8 mouse cellular contexts compared by ENCODE assay signal in the genomic region with DNA sequence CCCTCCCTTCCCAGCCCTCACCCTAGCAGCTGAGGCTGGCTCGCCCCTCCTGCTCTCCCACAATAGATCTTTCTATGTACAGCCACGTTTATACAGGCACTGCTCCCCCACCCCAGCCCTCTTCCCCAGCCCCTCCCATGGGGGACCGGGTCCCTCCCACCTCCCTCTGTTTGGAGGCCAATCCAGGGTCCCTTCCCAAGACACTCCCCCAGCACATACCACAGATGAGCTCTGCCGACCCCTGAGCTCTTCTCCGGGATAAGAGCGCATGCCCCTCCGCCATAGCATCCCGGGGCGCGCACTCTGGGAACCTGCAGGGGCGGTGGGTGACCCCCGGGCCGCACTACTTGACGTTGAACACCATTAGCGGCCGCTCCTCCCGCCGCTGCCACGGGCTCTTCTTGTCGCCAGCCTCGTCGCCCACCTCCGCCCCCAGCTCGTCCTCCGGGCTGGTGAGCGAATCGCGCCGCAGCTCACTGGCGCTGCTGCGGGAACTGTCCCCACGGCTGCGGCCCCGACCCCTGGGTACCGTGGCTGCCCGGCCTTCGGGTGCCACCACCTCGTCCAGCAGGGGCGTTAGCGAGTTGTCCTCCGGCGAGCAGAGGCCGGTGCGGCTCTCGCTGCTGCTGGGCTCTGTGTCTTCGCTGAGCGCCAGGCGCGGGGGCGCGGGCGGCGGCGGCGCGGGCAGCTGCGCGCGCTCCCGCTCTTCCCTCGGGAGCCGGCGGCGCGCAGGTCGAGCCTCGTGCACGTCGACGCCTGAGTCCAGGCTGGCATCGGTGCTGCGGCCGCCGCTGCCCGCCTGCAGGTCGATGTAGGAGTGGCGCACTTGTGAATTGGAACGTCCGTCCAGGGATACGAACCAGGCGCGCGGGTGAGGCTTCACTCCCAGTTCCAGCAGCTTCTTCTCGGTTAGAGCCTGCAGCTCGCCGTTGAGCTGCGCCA. TPM values are rescaled to one million over a fixed set of nuclear protein-coding genes. Genes with fewer than 3 reads are reported as not detected.
DNase-seq lines count a peak whose midpoint lies in the region; ATAC-seq and TF ChIP-seq lines count a peak whose summit lies in the region.

No protein-coding gene starts in this region.

- H3K4me1 ChIP-seq in ES-E14 (ENCODE audit: control insufficient read depth in 2 of 2, insufficient read depth in 2 of 2, low read length in 2 of 2, poor library complexity in 1 of 2) = peaks cover 0 to 13% of the 10 kb centered on the region in 2 experiments; a peak in 1 of 4 replicates
- peaks cover 40% of the 10 kb centered on the region for H3K4me1 ChIP-seq in forebrain, embryonic 13.5 days
- H3K4me1 ChIP-seq in lung, postnatal 0 days (ENCODE audit: insufficient read depth, low read depth, low read length) = 0 out of 2 replicates have a peak, but pooled peaks cover 3% of the 10 kb centered on the region

- H3K4me2 ChIP-seq in forebrain, embryonic 13.5 days = peak overlapping the region; percentile 67
- H3K4me2 ChIP-seq in lung, postnatal 0 days (replicated peaks; ENCODE audit: low read depth, low read length) = peak overlapping the region; percentile 98

- peak overlapping the region; percentile 65 for H3K9ac ChIP-seq in ES-E14 (ENCODE audit: insufficient read depth, low read depth, low read length, poor library complexity, severe bottlenecking)
- peak overlapping the region; percentile 68 for H3K9ac ChIP-seq in forebrain, embryonic 13.5 days
- H3K9ac ChIP-seq in lung, postnatal 0 days (replicated peaks; ENCODE audit: low read depth) = peak overlapping the region; percentile 6

- no peak for TF ChIP-seq EP300 in lung, postnatal 0 days (IDR thresholded peaks at IDR 0.05)

- H3K36me3 ChIP-seq in ES-E14 (ENCODE audit: control insufficient read depth, insufficient read depth, low read length, poor library complexity, severe bottlenecking) = peaks cover 32% of the 10 kb centered on the region
- H3K36me3 ChIP-seq in forebrain, embryonic 13.5 days (ENCODE audit: poor library complexity, severe bottlenecking) = peaks cover 77% of the 10 kb centered on the region
- peaks cover 19% of the 10 kb centered on the region for H3K36me3 ChIP-seq in lung, postnatal 0 days (ENCODE audit: insufficient read depth, low read length)

- peak; percentile 41; the same call in 1 of the 2 replicates for ATAC-seq in forebrain, embryonic 13.5 days
- peak; percentile 66 for ATAC-seq in lung, postnatal 0 days

- peak; percentile 68 for DNase-seq in ES-E14 (ENCODE audit: low read depth, low spot score)
- DNase-seq in brain, adult 2 months (ENCODE audit: low read depth, low spot score) = peak; percentile 81
- DNase-seq in heart, postnatal 4 days = peak; percentile 80
- peak; percentile 78 for DNase-seq in layer of hippocampus, adult 9-11 months
- DNase-seq in lung, postnatal 0 days (ENCODE audit: low spot score) = peak; percentile 81
- peak; percentile 61 for DNase-seq in retina, postnatal 7 days (ENCODE audit: low read depth, low spot score)
- no peak for DNase-seq in thymus, postnatal 36 days

- in situ Hi-C loops in ES-E14 (cut with MboI; ENCODE audit: low sequenced_read_pairs in 2 of 2, unreplicated experiment in 2 of 2) = loop anchor here in 1 of 2 experiments (10.0 kb wide), 1 partner anchor 113 kb away; no protein-coding TSS in a partner anchor

- 4% methylated on average over 86 of the region's 87 CpGs for WGBS in forebrain, embryonic 13.5 days
- 25% methylated on average over 68 of the region's 87 CpGs for WGBS in lung, postnatal 0 days

- no peaks in the 10 kb centered on the region for H3K9me3 ChIP-seq in ES-E14 (ENCODE audit: control insufficient read depth, insufficient read depth, low read depth, low read length)
- H3K9me3 ChIP-seq in forebrain, embryonic 13.5 days (replicated peaks) = no peaks in the 10 kb centered on the region
- no peaks in the 10 kb centered on the region for H3K9me3 ChIP-seq in lung, postnatal 0 days (ENCODE audit: low read length)

- peak overlapping the region; percentile 79 to 88 for H3K4me3 ChIP-seq in ES-E14 (ENCODE audit: insufficient read depth in 1 of 2, low read depth in 1 of 2, low read length in 2 of 2, poor library complexity in 1 of 2, severe bottlenecking in 1 of 2)
- peak overlapping the region; percentile 37 for H3K4me3 ChIP-seq in forebrain, embryonic 13.5 days
- peak overlapping the region; percentile 51 for H3K4me3 ChIP-seq in lung, postnatal 0 days (ENCODE audit: low read depth, low read length)

- peak; percentile 68 for TF ChIP-seq CTCF in lung, postnatal 0 days (IDR thresholded peaks at IDR 0.05)

- H3K27me3 ChIP-seq in forebrain, embryonic 13.5 days = peaks cover 12% of the 10 kb centered on the region; the same call in 1 of the 2 replicates
- no peaks in the 10 kb centered on the region for H3K27me3 ChIP-seq in lung, postnatal 0 days (replicated peaks; ENCODE audit: insufficient read depth, low read length)

- no peak overlapping the region for H3K27ac ChIP-seq in ES-E14 (ENCODE audit: insufficient read depth, low read depth, low read length, poor library complexity, severe bottlenecking)
- H3K27ac ChIP-seq in forebrain, embryonic 13.5 days = peak overlapping the region; percentile 70
- no peak overlapping the region for H3K27ac ChIP-seq in lung, postnatal 0 days (ENCODE audit: low read length)

TF ChIP-seq in ES-E14, 5 proteins besides CTCF, POLR2A, EP300 and RAD21:
- no peak for TF ChIP-seq ZNF384 (IDR thresholded peaks at IDR 0.05; ENCODE audit: low read depth, low read length)
- no peak for TF ChIP-seq ZC3H11A (IDR thresholded peaks at IDR 0.05; ENCODE audit: borderline replicate concordance, low read depth, low read length)
- TF ChIP-seq CHD2 (IDR thresholded peaks at IDR 0.05; ENCODE audit: low read depth, low read length) = no peak
- TF ChIP-seq MAFK (IDR thresholded peaks at IDR 0.05; ENCODE audit: insufficient read depth, low read depth, low read length) = no peak
- TF ChIP-seq HCFC1 (IDR thresholded peaks at IDR 0.05; ENCODE audit: borderline replicate concordance, insufficient read depth, low read length) = no peak

RNA-seq across cellular contexts. Expression of a gene that starts 7.3 kb away (rescaled TPM):
- total RNA-seq in ES-E14 (2012; rRNA removed) = 81.5 and 154 TPM in 2 replicates
- polyA plus RNA-seq in forebrain, embryonic 13.5 days (2015; fragmentation: Nextera tagmentation; extraction: Ambion mirVana) = 49.5 and 53.9 TPM in 2 replicates
- 100 to 1,000 TPM; 141 to 144 TPM for total RNA-seq in heart, postnatal 4 days (2021)
- polyA plus RNA-seq in lung, postnatal 0 days (2015; fragmentation: Nextera tagmentation; extraction: Ambion mirVana) = 215 and 223 TPM in 2 replicates

RNA-seq across cellular contexts. Expression of a gene that starts 10.1 kb away (rescaled TPM):
- total RNA-seq in ES-E14 (2012; rRNA removed) = 6.7 and 13.1 TPM in 2 replicates
- polyA plus RNA-seq in forebrain, embryonic 13.5 days (2015; fragmentation: Nextera tagmentation; extraction: Ambion mirVana) = 8.5 and 9.3 TPM in 2 replicates
- 10 to 100 TPM; 30.2 to 30.5 TPM for total RNA-seq in heart, postnatal 4 days (2021)
- 3.2 and 3.4 TPM in 2 replicates for polyA plus RNA-seq in lung, postnatal 0 days (2015; fragmentation: Nextera tagmentation; extraction: Ambion mirVana)

RNA-seq across cellular contexts. Expression of a gene that starts 29.6 kb away (rescaled TPM):
- total RNA-seq in ES-E14 (2012; rRNA removed) = 152 and 175 TPM in 2 replicates
- polyA plus RNA-seq in forebrain, embryonic 13.5 days (2015; fragmentation: Nextera tagmentation; extraction: Ambion mirVana) = 157 and 159 TPM in 2 replicates
- total RNA-seq in heart, postnatal 4 days (2021) = 100 to 1,000 TPM; 161 to 165 TPM
- polyA plus RNA-seq in lung, postnatal 0 days (2015; fragmentation: Nextera tagmentation; extraction: Ambion mirVana) = 214 TPM in 2 replicates

RNA-seq across cellular contexts. Expression of a gene that starts 32.5 kb away (rescaled TPM):
- 6.6 and 7.8 TPM in 2 replicates for total RNA-seq in ES-E14 (2012; rRNA removed)
- 2.9 and 3.8 TPM in 2 replicates for polyA plus RNA-seq in forebrain, embryonic 13.5 days (2015; fragmentation: Nextera tagmentation; extraction: Ambion mirVana)
- 1 to 10 TPM; 4.2 to 5.4 TPM for total RNA-seq in heart, postnatal 4 days (2021)
- 13.0 and 14.9 TPM in 2 replicates for polyA plus RNA-seq in lung, postnatal 0 days (2015; fragmentation: Nextera tagmentation; extraction: Ambion mirVana)

RNA-seq across cellular contexts. Expression of a gene that starts 44.2 kb away (rescaled TPM):
- total RNA-seq in ES-E14 (2012; rRNA removed) = 6.7 and 15.9 TPM in 2 replicates
- 93.9 and 94.8 TPM in 2 replicates for polyA plus RNA-seq in forebrain, embryonic 13.5 days (2015; fragmentation: Nextera tagmentation; extraction: Ambion mirVana)
- 1 to 10 TPM in 1 of 2 experiments, under 1 TPM in 1; 0.50 to 1.9 TPM for total RNA-seq in heart, postnatal 4 days (2021)
- polyA plus RNA-seq in lung, postnatal 0 days (2015; fragmentation: Nextera tagmentation; extraction: Ambion mirVana) = 1.7 and 1.9 TPM in 2 replicates

Comparison
In these comparisons a context has a peak if more than half of its experiments do, and no peak if none do; other contexts are left out.
1. DNase-seq: peak in ES-E14 (single experiment), brain, adult 2 months (single experiment), heart, postnatal 4 days (single experiment), layer of hippocampus, adult 9-11 months (single experiment), lung, postnatal 0 days (single experiment) and retina, postnatal 7 days (single experiment); none in thymus, postnatal 36 days (0 of 2).
2. H3K9ac ChIP-seq: peak in every context shown above with its lines; median percentile 68 in forebrain, embryonic 13.5 days; 65 in ES-E14; 6 in lung, postnatal 0 days.
3. Peak in every context shown above with its lines, with median percentiles within 50 percentile points of each other: H3K4me3 ChIP-seq.